Mouse (Mus musculus) leukemia stem cell, adult 10-12 weeks (primary cell): Measurements from ENCODE around the gene Rspo3. TPM values are rescaled to one million over a fixed set of nuclear protein-coding genes. Genes with fewer than 3 reads are reported as not detected.

ENCODE experiments used
- polyA plus RNA-seq: library from polyadenylated mRNA; stranded (reverse); fragments of >175 nt; gene quantifications from 2 replicates; pipeline ENCODE4 v1.2.3, GENCODE M21; 2012; ENCODE audit warnings: low replicate concordance

Gene Rspo3
- polyA plus RNA-seq, result not detected in 2 replicates

GRCm38 (mm10) chr10:29535546-29536260, at the start of gene Rspo3:
TSS of gene Rspo3 (minus strand) at chr10:29535867.

Other genes with a start within 250 kb of the Rspo3 start
- gene Echdc1, start 222.7 kb downstream of the Rspo3 start, polyA plus RNA-seq, result 0.42 and 1.2 TPM in 2 replicates
- gene Rnf146, start 173.4 kb downstream of the Rspo3 start, polyA plus RNA-seq, result 2.2 and 2.4 TPM in 2 replicates